Mouse (Mus musculus) C2C12 (cell line): ENCODE measurements at regions not wholly inside any gene's neighbourhood (a gene's known extent, or its start where the extent isn't known, plus 50 kb on each side); places are given as distances from the start of the nearest gene placed in this dataset.

Experiments used
- CTCF ChIP-seq: IDR thresholded peaks from one replicate; pipeline ENCODE4 v1.5.1; 2011; ENCODE audit not compliant: control insufficient read depth, insufficient read depth, insufficient read length
- USF1 ChIP-seq: IDR thresholded peaks from one replicate; pipeline ENCODE4 v1.6.1; 2011; ENCODE audit warnings: low read depth, mild to moderate bottlenecking, control low read depth, moderate library complexity

- TF ChIP-seq CTCF (no peak), USF1 (no peak)
These were observed 239.6 kb upstream of the Kif2a start for GRCm38 (mm10) chr13:107261479-107262050.
